Mouse (Mus musculus): ENCODE results near the gene Metap2.

DNA sequence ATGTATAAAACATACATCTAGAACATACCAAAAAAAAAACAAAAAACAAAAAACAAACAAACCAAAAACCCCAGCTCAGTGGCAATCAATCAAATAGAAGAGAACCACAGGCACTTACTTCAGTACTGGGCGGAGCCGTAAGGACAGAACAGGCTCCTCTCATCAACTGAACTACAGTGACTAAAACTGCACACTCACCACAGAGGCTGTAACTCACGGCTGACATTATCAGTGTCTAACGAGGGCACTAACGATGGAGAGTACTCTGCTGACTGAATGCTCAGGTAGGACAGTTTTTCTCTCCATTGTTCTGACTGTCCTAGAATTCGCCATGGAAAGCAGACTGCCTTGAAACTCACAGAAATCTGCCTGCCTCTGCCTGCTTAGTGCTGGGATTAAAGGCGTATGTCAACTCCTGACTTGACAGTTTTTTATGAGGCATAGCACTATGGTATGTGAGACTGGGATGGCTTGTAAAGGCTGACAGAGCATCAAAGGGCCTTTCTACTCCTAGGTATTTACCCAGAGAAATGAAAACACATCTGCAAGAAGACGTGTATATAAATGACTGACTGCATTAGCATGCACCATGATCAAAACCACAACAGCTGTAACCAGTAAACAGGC, 14.0 kb downstream of the Metap2 start:
- TF ChIP-seq CTCF (IDR thresholded peaks at IDR 0.05) (no peak), POLR2A (IDR thresholded peaks at IDR 0.05; ENCODE audit: insufficient read depth, low read depth, low read length) (no peak)

All from heart, adult 2 months (tissue).